Mouse (Mus musculus) CD4-positive naive resting alpha-beta T cell, adult 76 days (primary cell): ENCODE results near the gene Dctn1. TPM values are rescaled to one million over a fixed set of nuclear protein-coding genes. Genes with fewer than 3 reads are reported as not detected.

Source experiments
- total RNA-seq: library from RNA; stranded (reverse); gene quantifications from one replicate; pipeline ENCODE4 v1.2.4, GENCODE M21; 2023

Dctn1 gene
- 85.3 TPM for total RNA-seq

DNA sequence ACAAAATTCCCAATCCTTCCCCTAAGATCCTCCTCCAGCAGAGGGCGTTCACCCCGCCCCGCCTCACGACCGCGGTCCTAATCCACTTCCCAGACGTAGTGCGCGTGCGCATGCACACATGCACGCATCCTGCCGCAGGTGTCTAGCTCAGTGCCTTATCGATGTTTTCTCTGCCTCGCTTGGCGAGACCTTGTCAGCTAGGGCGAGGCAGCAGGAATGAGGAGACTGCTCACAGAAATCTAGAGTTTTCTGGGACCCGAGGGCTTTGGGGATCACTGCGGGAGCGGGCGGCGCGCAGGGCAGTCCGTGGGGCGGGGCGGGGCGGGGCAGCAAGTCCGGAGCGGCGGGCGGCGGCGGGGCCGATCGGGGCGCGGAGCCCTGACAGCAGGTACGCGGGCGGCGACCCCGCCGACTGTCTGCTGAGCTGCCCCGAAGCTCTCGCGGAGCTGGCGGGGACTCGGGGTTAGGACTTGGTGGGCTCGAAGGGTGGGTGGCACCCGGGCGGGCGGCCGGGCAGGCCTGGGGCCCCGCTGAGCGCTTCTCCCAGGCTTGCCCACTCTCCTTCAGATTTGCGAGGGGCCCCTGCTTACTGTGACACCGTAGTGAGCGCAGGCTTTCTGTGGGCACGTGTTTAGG, at the start of gene Dctn1:
Gene Dctn1 (plus strand): TSS at position 314 of the 636 bp plus-strand sequence.

DNA sequence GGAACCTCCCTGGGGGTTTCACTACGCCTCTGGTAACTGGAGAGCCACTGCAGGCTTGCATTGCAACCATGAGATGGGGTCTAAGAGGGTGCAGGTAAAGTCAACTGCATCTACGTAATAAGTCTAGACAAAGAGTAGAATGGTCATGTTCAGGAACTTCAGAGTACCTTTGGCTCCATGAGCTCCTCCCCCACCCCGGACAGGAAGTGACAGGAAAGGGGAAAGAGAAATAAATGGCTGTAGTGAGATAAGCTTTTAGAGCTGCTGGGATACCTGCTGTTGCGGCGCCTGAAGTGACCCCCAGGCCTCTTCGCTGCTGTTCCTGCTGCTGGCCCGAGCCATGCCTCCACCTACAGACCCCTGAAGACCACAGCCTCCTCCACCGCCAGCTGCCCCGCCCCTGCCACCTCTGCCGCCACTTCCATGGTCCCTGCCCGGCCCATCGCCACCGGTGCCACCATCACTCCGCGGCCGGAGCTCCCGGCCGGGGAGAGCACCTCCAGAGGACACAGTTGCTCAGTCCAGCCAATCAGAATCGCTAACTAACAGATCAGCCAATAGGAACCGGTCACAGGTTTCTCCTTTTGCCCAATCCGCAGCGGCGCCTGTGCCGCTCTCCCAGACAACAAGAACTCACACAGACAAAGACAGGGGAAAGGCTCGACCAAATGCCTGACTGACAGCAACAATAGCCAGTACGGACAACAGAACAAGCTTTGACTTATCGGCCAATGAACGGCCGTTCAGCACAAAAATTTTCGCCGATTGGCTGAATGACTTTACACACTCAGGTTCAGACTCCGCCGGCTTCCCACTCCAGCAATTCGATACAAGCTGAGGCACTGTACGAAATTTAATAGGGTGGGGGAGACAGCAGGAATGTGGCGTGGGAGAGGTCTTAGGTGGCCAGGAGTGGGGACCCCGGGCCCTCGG, 44.5 kb upstream of the Dctn1 start, which contains the start of gene Wbp1:
Gene Wbp1 (minus strand): TSS at position 630 of the 933 bp plus-strand sequence.

GRCm38 (mm10) chr6:83125331-83125730, 40.4 kb upstream of the Dctn1 start, which contains the start of gene Ino80b:
Ino80b (minus strand) TSS chr6:83125431.

GRCm38 (mm10) chr6:83134951-83135513, 30.7 kb upstream of the Dctn1 start, which contains the start of gene Rtkn:
Rtkn (plus strand) TSS chr6:83135463.

GRCm38 (mm10) chr6:83156259-83156684, 9.4 kb upstream of the Dctn1 start, which contains the start of the genes Wdr54 and 1700003E16Rik:
Wdr54 (minus strand) TSS chr6:83156397.
1700003E16Rik (plus strand) TSS chr6:83156404.

GRCm38 (mm10) chr6:83219814-83220213, 54.1 kb downstream of the Dctn1 start, which contains the start of gene Slc4a5:
Slc4a5 (plus strand) TSS chr6:83219828.

Other genes starting within 250 kb of the Dctn1 start
- 17.1 TPM for gene Sema4f, start 226.2 kb upstream of the Dctn1 start, total RNA-seq
- gene M1ap, start 219.0 kb upstream of the Dctn1 start, total RNA-seq = not detected
- gene Dok1, start 132.4 kb upstream of the Dctn1 start, total RNA-seq = 13.2 TPM
- not detected for gene Loxl3, start 131.7 kb upstream of the Dctn1 start, total RNA-seq
- gene Aup1, start 111.4 kb upstream of the Dctn1 start, total RNA-seq = 376 TPM
- gene Htra2, start 110.6 kb upstream of the Dctn1 start, total RNA-seq = 25.8 TPM
- gene Dqx1, start 108.1 kb upstream of the Dctn1 start, total RNA-seq = 11.6 TPM
- gene Tlx2, start 95.6 kb upstream of the Dctn1 start, total RNA-seq = not detected
- gene Pcgf1, start 88.1 kb upstream of the Dctn1 start, total RNA-seq = 20.6 TPM
- gene Lbx2, start 79.6 kb upstream of the Dctn1 start, total RNA-seq = not detected
- 10.7 TPM for gene Ccdc142, start 64.3 kb upstream of the Dctn1 start, total RNA-seq
- gene Gm42688, start 64.3 kb upstream of the Dctn1 start, total RNA-seq = 6.1 TPM
- 24.3 TPM for gene Mrpl53, start 56.9 kb upstream of the Dctn1 start, total RNA-seq
- 38.4 TPM for gene Mogs, start 50.4 kb upstream of the Dctn1 start, total RNA-seq
- 37.7 TPM for gene Wbp1, start 44.4 kb upstream of the Dctn1 start, total RNA-seq
- gene Ino80b, start 40.5 kb upstream of the Dctn1 start, total RNA-seq = 25.4 TPM
- gene Rtkn, start 30.5 kb upstream of the Dctn1 start, total RNA-seq = not detected
- gene Wdr54, start 9.5 kb upstream of the Dctn1 start, total RNA-seq = not detected
- not detected for gene 1700003E16Rik, start 9.5 kb upstream of the Dctn1 start, total RNA-seq
- gene Slc4a5, start 53.9 kb downstream of the Dctn1 start, total RNA-seq = not detected
- 44.9 TPM for gene Mthfd2, start 160.0 kb downstream of the Dctn1 start, total RNA-seq
- gene Mob1a, start 160.1 kb downstream of the Dctn1 start, total RNA-seq = 112 TPM
- 27.1 TPM for gene Bola3, start 183.2 kb downstream of the Dctn1 start, total RNA-seq